Mouse (Mus musculus): ENCODE data around the gene Taar7b.

- TF ChIP-seq POLR2A (IDR thresholded peaks at IDR 0.05; ENCODE audit: borderline replicate concordance, low read depth, low read length) (no peak), CTCF (IDR thresholded peaks at IDR 0.05; ENCODE audit: low read depth, low read length) (no peak)
These were observed 29.0 kb upstream of the Taar7b start, which contains the start of gene Taar5 for GRCm38 (mm10) chr10:23970656-23971165.

Data from bone marrow macrophage, adult 2 months (primary cell).